Mouse (Mus musculus) liver, embryonic 18 days (tissue): ENCODE data around the gene Gm12258. TPM values are rescaled to one million over a fixed set of nuclear protein-coding genes. Genes with fewer than 3 reads are reported as not detected.

Source experiments
- polyA plus RNA-seq: library from polyadenylated mRNA; depleted of rRNA; stranded (reverse); fragments of >200 nt; gene quantifications from 2 replicates; pipeline ENCODE4 v1.2.3, GENCODE M21; 2012; rRNA removed

Gene Gm12258
- 2.5 and 2.7 TPM in 2 replicates for polyA plus RNA-seq

GRCm38 (mm10) chr11:58846919-58847461 is at the start of gene Gm12258:
TSS of gene Gm12258 (plus strand) at chr11:58847158.

DNA sequence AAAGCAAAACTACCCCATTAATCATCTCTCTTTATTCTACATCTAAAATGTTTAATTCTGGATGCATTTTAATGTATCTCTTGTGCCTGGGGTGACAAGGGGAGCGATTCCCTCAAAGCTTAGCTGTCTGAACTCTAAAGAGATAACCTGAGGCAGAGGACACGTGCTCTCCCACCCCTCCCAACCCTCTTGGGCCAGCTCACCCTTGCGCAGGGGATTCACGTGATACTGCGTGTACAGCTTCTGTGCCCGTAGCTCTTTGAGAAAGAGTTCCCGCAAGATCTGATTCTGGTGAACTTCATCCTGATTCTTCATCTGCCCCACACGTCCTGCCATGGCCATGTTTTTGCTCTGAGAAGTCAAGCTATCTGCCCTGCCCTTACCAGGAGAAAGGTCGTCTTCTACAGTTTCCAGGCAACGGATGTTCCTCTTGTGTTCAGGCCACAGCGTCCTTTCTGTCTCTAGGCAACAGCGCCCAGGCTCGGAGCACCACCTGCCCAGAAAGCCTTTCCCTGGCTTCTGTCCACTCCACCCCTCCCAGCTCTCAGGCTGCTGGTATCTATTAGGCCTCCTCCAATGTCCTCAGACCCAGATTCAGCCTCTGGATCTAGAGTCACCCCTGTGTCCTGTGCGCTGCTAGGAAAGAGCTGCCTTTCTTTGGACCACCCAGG is 45.3 kb upstream of the Gm12258 start, which contains the start of gene Fam183b:
Gene Fam183b, minus strand, starts transcription at position 403 of the 671 bp plus-strand sequence.

DNA sequence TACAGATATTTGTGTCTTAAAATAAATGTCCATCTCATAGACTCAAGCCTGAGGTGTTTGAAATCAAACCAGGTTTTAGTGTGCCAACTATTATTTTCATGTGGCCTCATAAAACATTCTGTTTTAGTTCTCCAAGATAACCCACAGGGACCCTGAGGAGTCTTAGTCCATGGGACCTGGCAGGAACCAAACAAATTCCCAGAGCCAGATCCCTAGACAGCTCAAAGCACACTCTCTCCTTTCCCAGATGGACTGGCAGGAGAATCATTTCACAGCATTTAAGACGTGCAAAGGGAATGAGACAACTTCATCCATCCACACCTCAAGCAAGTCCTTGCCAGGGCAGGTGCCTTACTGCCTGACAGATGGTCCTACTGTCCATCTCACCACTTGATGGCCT is 32.3 kb upstream of the Gm12258 start, which contains the start of gene Olfr313:
Gene Olfr313, plus strand, starts transcription at position 301 of the 400 bp plus-strand sequence.

GRCm38 (mm10) chr11:58828937-58829336 is 18.0 kb upstream of the Gm12258 start, which contains the start of gene Olfr312:
TSS of gene Olfr312 (plus strand) at chr11:58829237.

DNA sequence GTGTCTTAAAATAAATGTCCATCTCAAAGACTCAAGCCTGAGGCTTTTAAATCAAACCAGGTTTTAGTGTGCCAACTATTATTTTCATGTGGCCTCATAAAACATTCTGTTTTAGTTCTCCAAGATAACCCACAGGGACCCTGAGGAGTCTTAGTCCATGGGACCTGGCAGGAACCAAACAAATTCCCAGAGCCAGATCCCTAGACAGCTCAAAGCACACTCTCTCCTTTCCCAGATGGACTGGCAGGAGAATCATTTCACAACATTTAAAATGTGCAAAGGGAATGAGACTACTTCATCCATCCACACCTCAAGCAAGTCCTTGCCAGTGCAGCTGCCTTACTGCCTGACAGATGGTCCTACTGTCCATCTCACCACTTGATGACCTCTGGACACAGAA is 8.0 kb upstream of the Gm12258 start, which contains the start of gene Olfr311:
Gene Olfr311, plus strand, starts transcription at position 301 of the 400 bp plus-strand sequence.

GRCm38 (mm10) chr11:58867039-58867953 is 20.3 kb downstream of the Gm12258 start, which contains the start of gene 2810021J22Rik:
TSS of gene 2810021J22Rik (plus strand) at chr11:58867216.

GRCm38 (mm10) chr11:58903511-58904409 is 56.8 kb downstream of the Gm12258 start, which contains the start of gene Zfp39:
TSS of gene Zfp39 (minus strand) at chr11:58904225.

Other genes with a start within 250 kb of the Gm12258 start
- gene 2210407C18Rik, start 231.1 kb upstream of the Gm12258 start, polyA plus RNA-seq = 0.07 TPM in 1 of 2 replicates, not detected in the other
- not detected in 2 replicates for gene Olfr323, start 216.7 kb upstream of the Gm12258 start, polyA plus RNA-seq
- 4.9 and 5.5 TPM in 2 replicates for gene Trim58, start 206.7 kb upstream of the Gm12258 start, polyA plus RNA-seq
- 0.02 and 0.05 TPM in 2 replicates for gene Olfr322, start 188.4 kb upstream of the Gm12258 start, polyA plus RNA-seq
- gene Olfr320, start 166.1 kb upstream of the Gm12258 start, polyA plus RNA-seq = not detected in 2 replicates
- gene Olfr319, start 148.0 kb upstream of the Gm12258 start, polyA plus RNA-seq = not detected in 2 replicates
- not detected in 2 replicates for gene Olfr318, start 123.1 kb upstream of the Gm12258 start, polyA plus RNA-seq
- not detected in 2 replicates for gene Olfr317, start 107.9 kb upstream of the Gm12258 start, polyA plus RNA-seq
- gene Olfr316, start 94.4 kb upstream of the Gm12258 start, polyA plus RNA-seq = not detected in 2 replicates
- gene Olfr315, start 74.0 kb upstream of the Gm12258 start, polyA plus RNA-seq = not detected in 2 replicates
- not detected in 2 replicates for gene Olfr314, start 64.2 kb upstream of the Gm12258 start, polyA plus RNA-seq
- gene Fam183b, start 45.2 kb upstream of the Gm12258 start, polyA plus RNA-seq = 0.15 TPM in 1 of 2 replicates, not detected in the other
- not detected in 2 replicates for gene Olfr313, start 32.2 kb upstream of the Gm12258 start, polyA plus RNA-seq
- not detected in 2 replicates for gene Olfr312, start 17.9 kb upstream of the Gm12258 start, polyA plus RNA-seq
- not detected in 2 replicates for gene Olfr311, start 7.9 kb upstream of the Gm12258 start, polyA plus RNA-seq
- gene 2810021J22Rik, start 20.1 kb downstream of the Gm12258 start, polyA plus RNA-seq = 1.0 and 1.3 TPM in 2 replicates
- 2.9 and 3.0 TPM in 2 replicates for gene Zfp39, start 57.1 kb downstream of the Gm12258 start, polyA plus RNA-seq
- 13.5 and 14.6 TPM in 2 replicates for gene Btnl10, start 70.8 kb downstream of the Gm12258 start, polyA plus RNA-seq
- 63.0 and 65.7 TPM in 2 replicates for gene Rnf187, start 91.8 kb downstream of the Gm12258 start, polyA plus RNA-seq
- gene Hist3h2ba, start 101.8 kb downstream of the Gm12258 start, polyA plus RNA-seq = 15.6 and 26.7 TPM in 2 replicates
- gene Hist3h2a, start 107.5 kb downstream of the Gm12258 start, polyA plus RNA-seq = 14.0 and 22.7 TPM in 2 replicates
- 0.04 and 0.08 TPM in 2 replicates for gene Trim17, start 107.5 kb downstream of the Gm12258 start, polyA plus RNA-seq
- gene Trim11, start 130.9 kb downstream of the Gm12258 start, polyA plus RNA-seq = 9.3 and 11.3 TPM in 2 replicates